ENCODE assay signal across 8 mouse cellular contexts in the genomic region with DNA sequence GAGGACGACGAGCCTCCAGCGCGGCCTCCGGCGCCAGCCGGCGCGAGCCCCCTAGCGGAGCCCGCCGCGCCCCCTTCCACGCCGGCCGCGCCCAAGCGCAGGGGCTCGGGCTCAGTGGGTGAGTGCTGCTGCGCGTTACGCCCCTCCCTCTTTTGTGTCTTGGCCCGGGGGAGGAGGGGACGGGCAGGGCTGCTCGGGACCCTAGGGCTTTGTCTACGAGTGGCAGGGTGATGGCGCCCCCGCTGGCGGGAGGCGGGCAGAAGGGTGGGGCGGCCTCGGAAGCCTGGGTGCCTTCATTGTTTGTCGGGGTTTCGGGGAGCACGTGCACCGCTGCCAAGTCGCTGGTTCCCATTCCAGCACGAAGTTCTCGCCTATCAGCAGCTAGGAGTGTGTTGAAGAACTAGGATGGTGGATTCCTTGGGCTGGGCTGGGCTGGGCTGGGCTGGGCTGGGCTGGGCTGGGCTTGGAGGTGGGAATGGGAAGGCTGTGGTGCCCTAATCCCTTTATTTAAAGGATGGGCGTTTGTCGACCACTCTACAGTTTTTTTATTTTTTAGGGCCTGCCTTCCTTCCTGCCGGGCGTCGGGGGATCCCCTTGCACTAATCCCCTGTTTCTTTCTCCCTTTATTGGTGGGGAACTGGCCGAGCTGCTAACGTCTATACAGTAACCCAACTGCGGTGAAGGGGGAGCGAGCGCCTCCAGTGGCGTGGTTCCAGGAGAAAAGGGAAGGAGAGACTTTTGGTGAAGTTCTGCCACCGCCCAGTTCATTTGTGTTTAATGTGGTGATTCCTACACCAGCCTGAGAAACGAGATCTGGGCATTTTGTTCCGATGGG. TPM values are rescaled to one million over a fixed set of nuclear protein-coding genes. Genes with fewer than 3 reads are reported as not detected.
DNase-seq lines count a peak whose midpoint lies in the region; ATAC-seq and TF ChIP-seq lines count a peak whose summit lies in the region.

No protein-coding gene starts in this region.

- peak; percentile 62 to 87 (median 83) for TF ChIP-seq CTCF in MEL (IDR thresholded peaks at IDR 0.05 in 2 of 3, conservative IDR thresholded peaks at IDR 0.05 in 1 of 3; ENCODE audit: control insufficient read depth in 1 of 3, insufficient read depth in 1 of 3, low read depth in 2 of 3, low read length in 3 of 3, poor library complexity in 1 of 3, severe bottlenecking in 1 of 3)
- TF ChIP-seq CTCF in forebrain, postnatal 0 days (IDR thresholded peaks at IDR 0.05; ENCODE audit: low read depth), result peak; percentile 79
- peak; percentile 77 for TF ChIP-seq CTCF in lung, embryonic 14.5 days (IDR thresholded peaks at IDR 0.05; ENCODE audit: low read depth)

- no peaks in the 10 kb centered on the region for H3K9me3 ChIP-seq in MEL (replicated peaks; ENCODE audit: insufficient read depth, low read length)
- no peaks in the 10 kb centered on the region for H3K9me3 ChIP-seq in forebrain, postnatal 0 days (ENCODE audit: low read length)
- H3K9me3 ChIP-seq in lung, embryonic 14.5 days (ENCODE audit: low read depth, low read length), result no peaks in the 10 kb centered on the region

- peaks cover 28% of the 10 kb centered on the region for H3K79me2 ChIP-seq in MEL (ENCODE audit: control insufficient read depth, insufficient read depth, low read length, poor library complexity)

- H3K27me3 ChIP-seq in MEL (ENCODE audit: control insufficient read depth in 1 of 2, insufficient read depth in 2 of 2, low read length in 2 of 2), result no peaks in the 10 kb centered on the region
- no peaks in the 10 kb centered on the region for H3K27me3 ChIP-seq in forebrain, postnatal 0 days (ENCODE audit: insufficient read depth, low read length)
- H3K27me3 ChIP-seq in lung, embryonic 14.5 days (ENCODE audit: insufficient read depth, low read length), result no peaks in the 10 kb centered on the region

- peak overlapping the region; percentile 76 for H3K9ac ChIP-seq in MEL (ENCODE audit: control insufficient read depth, low read depth, low read length, poor library complexity, severe bottlenecking)
- H3K9ac ChIP-seq in forebrain, postnatal 0 days, result peak overlapping the region; percentile 99
- peak overlapping the region; percentile 95 for H3K9ac ChIP-seq in lung, embryonic 14.5 days

- under 1% methylated on average over 44 of the region's 53 CpGs for WGBS in forebrain, postnatal 0 days
- under 1% methylated on average over 52 of the region's 53 CpGs for WGBS in lung, embryonic 14.5 days

- peak; percentile 94 for DNase-seq in MEL (ENCODE audit: low read depth, low spot score)
- peak; percentile 83 for DNase-seq in cerebellum, adult 18-20 months
- peak; percentile 91 for DNase-seq in forebrain, postnatal 0 days
- DNase-seq in heart, postnatal 4 days, result peak; percentile 91
- DNase-seq in layer of hippocampus, adult 8-10 months (ENCODE audit: low spot score in 2 of 2), result peak; percentile 83 to 84
- peak; percentile 94 for DNase-seq in lung, embryonic 14.5 days
- peak; percentile 88 for DNase-seq in testis, postnatal 14 days (ENCODE audit: low spot score)

- H3K4me1 ChIP-seq in MEL (ENCODE audit: control insufficient read depth in 1 of 2, insufficient read depth in 2 of 2, low read length in 2 of 2), result peaks cover 0 to 25% of the 10 kb centered on the region in 2 experiments; a peak in 2 of 4 replicates
- H3K4me1 ChIP-seq in forebrain, postnatal 0 days (ENCODE audit: insufficient read depth), result peaks cover 15% of the 10 kb centered on the region
- H3K4me1 ChIP-seq in lung, embryonic 14.5 days (ENCODE audit: insufficient read depth), result no peaks in the 10 kb centered on the region

- peak overlapping the region; percentile 53 for H3K4me2 ChIP-seq in forebrain, postnatal 0 days (ENCODE audit: low read depth)
- peak overlapping the region; percentile 69 for H3K4me2 ChIP-seq in lung, embryonic 14.5 days

- peak; percentile 27 for TF ChIP-seq RAD21 in MEL (IDR thresholded peaks at IDR 0.05; ENCODE audit: low read depth, low read length)

- H3K4me3 ChIP-seq in MEL (ENCODE audit: control insufficient read depth in 1 of 2, insufficient read depth in 1 of 2, low read depth in 2 of 2, low read length in 2 of 2), result peak overlapping the region; percentile 74 to 93
- H3K4me3 ChIP-seq in forebrain, postnatal 0 days (ENCODE audit: low read depth, low read length), result peak overlapping the region; percentile 100
- peak overlapping the region; percentile 96 for H3K4me3 ChIP-seq in lung, embryonic 14.5 days (ENCODE audit: low read depth, low read length)

- peak; percentile 55 to 57; a peak in 3 of 4 replicates for TF ChIP-seq POLR2A in MEL (IDR thresholded peaks at IDR 0.05; ENCODE audit: control insufficient read depth in 1 of 2, insufficient read depth in 1 of 2, low read depth in 1 of 2, low read length in 2 of 2, poor library complexity in 1 of 2)

- 0 out of 4 replicates have a peak, but pooled peaks of 1 of the 2 experiments have one; percentile 6 for TF ChIP-seq EP300 in MEL (IDR thresholded peaks at IDR 0.05; ENCODE audit: low read depth in 1 of 2, low read length in 2 of 2)

- ATAC-seq in forebrain, postnatal 0 days, result peak; percentile 87
- ATAC-seq in lung, embryonic 14.5 days (ENCODE audit: insufficient read depth), result peak; percentile 92
- ATAC-seq in neutrophil, adult 5-6 weeks (ENCODE audit: extremely low read depth, insufficient number of reproducible peaks, low FRiP score, poor library complexity, severe bottlenecking), result peak; percentile 53

- H3K36me3 ChIP-seq in MEL (ENCODE audit: control insufficient read depth in 1 of 2, insufficient read depth in 2 of 2, low read length in 2 of 2), result peaks cover 0 to 23% of the 10 kb centered on the region in 2 experiments; a peak in 3 of 4 replicates
- H3K36me3 ChIP-seq in forebrain, postnatal 0 days (ENCODE audit: insufficient read depth), result no peaks in the 10 kb centered on the region
- 0 out of 2 replicates have a peak, but pooled peaks cover 6% of the 10 kb centered on the region for H3K36me3 ChIP-seq in lung, embryonic 14.5 days (ENCODE audit: insufficient read depth)

- H3K27ac ChIP-seq in MEL (ENCODE audit: control insufficient read depth, low read depth, low read length), result peak overlapping the region; percentile 83
- peak overlapping the region; percentile 99 for H3K27ac ChIP-seq in forebrain, postnatal 0 days (ENCODE audit: low read depth, low read length)
- peak overlapping the region; percentile 99 for H3K27ac ChIP-seq in lung, embryonic 14.5 days (ENCODE audit: low read depth)

TF ChIP-seq in MEL, 35 proteins besides CTCF, POLR2A, EP300 and RAD21 (continues in another document):
- TF ChIP-seq POLR2AphosphoS5 (IDR thresholded peaks at IDR 0.05; ENCODE audit: borderline replicate concordance, low read depth, low read length) (no peak), MAX (IDR thresholded peaks at IDR 0.05; ENCODE audit: low read length) (peak; percentile 96), RCOR1 (IDR thresholded peaks at IDR 0.05; ENCODE audit: low read depth, low read length) (no peak), JUND (IDR thresholded peaks at IDR 0.05; ENCODE audit: low read depth, low read length) (no peak), MAZ (IDR thresholded peaks at IDR 0.05; ENCODE audit: low read depth, low read length) (peak; percentile 75; the same call in 1 of the 2 replicates), NRF1 (IDR thresholded peaks at IDR 0.05; ENCODE audit: insufficient read depth, low read depth, low read length, poor library complexity, severe bottlenecking) (no peak; the same call in 1 of the 2 replicates), POLR2AphosphoS2 (IDR thresholded peaks at IDR 0.05; ENCODE audit: low read length) (no peak), TAL1 (IDR thresholded peaks at IDR 0.05; ENCODE audit: low read length) (no peak), TBP (IDR thresholded peaks at IDR 0.05; ENCODE audit: low read depth, low read length) (peak; percentile 74), USF2 (IDR thresholded peaks at IDR 0.05; ENCODE audit: borderline replicate concordance in 1 of 2, insufficient read depth in 1 of 2, low read depth in 1 of 2, low read length in 2 of 2) (no peak), GATA1 (IDR thresholded peaks at IDR 0.05; ENCODE audit: low read depth, low read length) (no peak), MAFK (IDR thresholded peaks at IDR 0.05; ENCODE audit: borderline replicate concordance, low read depth, low read length) (no peak), CHD1 (IDR thresholded peaks at IDR 0.05; ENCODE audit: low read depth, low read length) (peak; percentile 33; the same call in 1 of the 2 replicates), CHD2 (IDR thresholded peaks at IDR 0.05; ENCODE audit: low read length) (no peak), ELF1 (IDR thresholded peaks at IDR 0.05; ENCODE audit: low read depth, low read length) (peak; percentile 39; the same call in 1 of the 2 replicates), BHLHE40 (IDR thresholded peaks at IDR 0.05; ENCODE audit: borderline replicate concordance, low read depth, low read length) (peak; percentile 89), HCFC1 (IDR thresholded peaks at IDR 0.05; ENCODE audit: low read depth, low read length) (peak; percentile 44; the same call in 1 of the 2 replicates), ZNF384 (IDR thresholded peaks at IDR 0.05; ENCODE audit: low read depth, low read length) (no peak), MYC (IDR thresholded peaks at IDR 0.05; ENCODE audit: low read depth, low read length) (peak; percentile 56; the same call in 1 of the 2 replicates), SMC3 (IDR thresholded peaks at IDR 0.05; ENCODE audit: low read depth, low read length) (peak; percentile 46), GABPA (IDR thresholded peaks at IDR 0.05; ENCODE audit: low read depth, low read length) (0 out of 2 replicates have a peak, but pooled peaks have one; percentile 31), MEF2A (IDR thresholded peaks at IDR 0.05; ENCODE audit: extremely low read depth, insufficient replicate concordance, low read depth, low read length, poor library complexity, severe bottlenecking) (no peak; the same call in 1 of the 2 replicates), ZMIZ1 (IDR thresholded peaks at IDR 0.05; ENCODE audit: low read depth, low read length) (no peak), NELFE (IDR thresholded peaks at IDR 0.05; ENCODE audit: low read depth, low read length) (no peak; the same call in 1 of the 2 replicates), E2F4 (IDR thresholded peaks at IDR 0.05; ENCODE audit: borderline replicate concordance, low read depth, low read length) (no peak)

RNA-seq across cellular contexts. Expression of gene Rtn4, which starts 1.0 kb away (rescaled TPM):
- total RNA-seq in MEL (2012; rRNA removed), result 46.5 and 53.1 TPM in 2 replicates
- polyA plus RNA-seq in MEL (2012; ENCODE audit: insufficient read depth in 1 of 2, insufficient read length in 2 of 2, low read depth in 1 of 2, low replicate concordance in 2 of 2, missing spikeins in 1 of 2), result 100 to 1,000 TPM in 1 of 2 experiments, 10 to 100 TPM in 1; 57.8 to 202 TPM
- 388 and 400 TPM in 2 replicates for total RNA-seq in forebrain, postnatal 0 days (2014; rRNA removed)
- polyA plus RNA-seq in forebrain, postnatal 0 days (2015; fragmentation: Nextera tagmentation; extraction: Ambion mirVana), result 149 and 167 TPM in 2 replicates
- total RNA-seq in heart, postnatal 4 days (2021), result 100 to 1,000 TPM; 231 to 239 TPM
- total RNA-seq in layer of hippocampus, adult 8-10 months (2022), result 100 to 1,000 TPM; 471 to 516 (median 496) TPM
- 54.2 and 54.4 TPM in 2 replicates for polyA plus RNA-seq in lung, embryonic 14.5 days (2014; fragmentation: Nextera tagmentation; extraction: Ambion mirVana)
- total RNA-seq in neutrophil, adult 5-6 weeks (2017), result 153 and 155 TPM in 2 replicates

Comparison
In these comparisons a context has a peak if more than half of its experiments do, and no peak if none do; other contexts are left out.
1. Peak in every context shown above with its lines: DNase-seq, ATAC-seq, H3K4me3 ChIP-seq and H3K27ac ChIP-seq.